8 mouse cellular contexts compared by ENCODE assay signal in the genomic region with DNA sequence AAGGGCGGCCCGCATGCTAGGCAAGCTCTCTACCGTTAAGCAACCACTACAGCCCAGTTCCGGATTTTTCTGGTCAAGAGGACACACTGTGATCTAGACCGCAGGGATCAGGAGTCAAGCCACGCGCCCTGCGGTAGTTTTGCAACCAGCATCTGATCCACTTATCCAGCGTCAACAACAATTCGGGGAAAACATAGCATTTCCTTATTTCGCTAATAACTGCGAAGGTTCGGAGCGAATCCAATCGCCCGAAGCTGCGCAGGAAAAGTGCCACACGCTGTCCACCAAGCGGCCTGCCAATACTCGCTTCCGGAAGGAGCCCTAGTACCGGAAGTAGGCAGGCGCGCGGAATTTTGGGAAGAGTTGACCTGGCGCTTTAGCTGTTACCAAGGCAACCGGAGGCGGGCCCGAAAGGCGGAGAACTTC. TPM values are rescaled to one million over a fixed set of nuclear protein-coding genes. Genes with fewer than 3 reads are reported as not detected.
DNase-seq lines count a peak whose midpoint lies in the region; ATAC-seq and TF ChIP-seq lines count a peak whose summit lies in the region.

No protein-coding gene starts in this region.

- H3K36me3 ChIP-seq in megakaryocyte, embryonic 14.5 days (replicated peaks; ENCODE audit: low read length) = no peaks in the 10 kb centered on the region

- TF ChIP-seq POLR2A in cortical plate, adult 2 months (IDR thresholded peaks at IDR 0.05; ENCODE audit: extremely low read depth, insufficient read depth, low read length) = peak; percentile 91

- no peaks in the 10 kb centered on the region for H3K27me3 ChIP-seq in megakaryocyte, embryonic 14.5 days (replicated peaks)

- ATAC-seq in activated CD4-positive, CD25-positive, alpha-beta regulatory T cell, adult 4 months = peak; percentile 21

- H3K4me3 ChIP-seq in cortical plate, adult 2 months (ENCODE audit: insufficient read depth, low read length) = peak overlapping the region; percentile 58
- H3K4me3 ChIP-seq in megakaryocyte, embryonic 14.5 days (replicated peaks) = peak overlapping the region; percentile 93

- peaks cover 2% of the 10 kb centered on the region; the same call in 1 of the 2 replicates for H3K4me1 ChIP-seq in cortical plate, adult 2 months (ENCODE audit: control insufficient read depth, insufficient read depth, low read length)
- H3K4me1 ChIP-seq in megakaryocyte, embryonic 14.5 days = peaks cover 33% of the 10 kb centered on the region

- H3K9me3 ChIP-seq in megakaryocyte, embryonic 14.5 days = peaks cover 8% of the 10 kb centered on the region; the same call in 1 of the 2 replicates

- peak overlapping the region; percentile 62; the same call in 1 of the 2 replicates for H3K27ac ChIP-seq in cortical plate, adult 2 months (ENCODE audit: insufficient read depth, low read length)

- peak; percentile 83 to 86 for DNase-seq in gastrocnemius, adult 8-10 months (ENCODE audit: low spot score in 2 of 2)
- peak; percentile 77 for DNase-seq in hindlimb bud, embryonic 11.5 days (ENCODE audit: extremely low spot score, low read depth, low spot score)
- peak; percentile 76 to 88 for DNase-seq in left cerebral cortex, adult 8-10 months (ENCODE audit: low spot score in 2 of 2)
- peak; percentile 97 for DNase-seq in right cerebral cortex, postnatal 10 days (ENCODE audit: low spot score in 2 of 2)
- DNase-seq in urinary bladder, postnatal 25 days (ENCODE audit: low spot score) = peak; percentile 92

- TF ChIP-seq CTCF in cortical plate, adult 2 months (IDR thresholded peaks at IDR 0.05; ENCODE audit: extremely low read depth, insufficient read depth, low read length) = no peak

RNA-seq across cellular contexts. Expression of a gene that starts 4.5 kb away (rescaled TPM):
- polyA plus RNA-seq in activated CD4-positive, CD25-positive, alpha-beta regulatory T cell, adult 4 months (2017; shearing (Covaris generic)) = 1 to 10 TPM; 5.9 to 6.9 TPM
- 10.3 and 10.4 TPM in 2 replicates for polyA plus RNA-seq in cortical plate, adult 2 months (2012; rRNA removed)
- total RNA-seq in gastrocnemius, adult 8-10 months (2022) = 1 to 10 TPM; 1.4 to 2.5 (median 1.4) TPM
- 10 to 100 TPM; 10.5 to 13.4 (median 11.8) TPM for total RNA-seq in left cerebral cortex, adult 8-10 months (2022)
- polyA plus RNA-seq in megakaryocyte, embryonic 14.5 days (2012; ENCODE audit: insufficient read depth, low replicate concordance) = 6.8 and 13.8 TPM in 2 replicates

Comparison
In these comparisons a context has a peak if more than half of its experiments do, and no peak if none do; other contexts are left out.
1. Peak in every context shown above with its lines: DNase-seq, ATAC-seq, H3K4me3 ChIP-seq and H3K27ac ChIP-seq.